Mouse (Mus musculus) naive thymus-derived CD4-positive, alpha-beta T cell, adult 2 months (primary cell): ENCODE results near the gene Mdga2.

Source experiments
- DNase-seq: peaks from one replicate; pipeline ENCODE4 v3.0.0-alpha.2; 2011; ENCODE audit warnings: low read depth

Mdga2 gene

GRCm38 (mm10) chr12:66702781-66703180 is 519.6 kb downstream of the Mdga2 start:
- DNase-seq: no peak

GRCm38 (mm10) chr12:66679558-66679957 is 542.8 kb downstream of the Mdga2 start:
- no peak for DNase-seq

- no peak for DNase-seq
Measured at GRCm38 (mm10) chr12:66648605-66649552, 573.5 kb downstream of the Mdga2 start.

- DNase-seq: no peak
Measured at GRCm38 (mm10) chr12:66640408-66640807, 581.9 kb downstream of the Mdga2 start.

GRCm38 (mm10) chr12:66619944-66620343 is 602.4 kb downstream of the Mdga2 start:
- no peak for DNase-seq

- DNase-seq: no peak
Measured at GRCm38 (mm10) chr12:66591617-66592230, 630.6 kb downstream of the Mdga2 start.

GRCm38 (mm10) chr12:66565396-66565795 is 657.0 kb downstream of the Mdga2 start:
- no peak for DNase-seq

GRCm38 (mm10) chr12:66556846-66557245 is 665.5 kb downstream of the Mdga2 start:
- DNase-seq: no peak

- no peak for DNase-seq
Measured at GRCm38 (mm10) chr12:66556178-66556820, 666.0 kb downstream of the Mdga2 start.

- no peak for DNase-seq
Measured at GRCm38 (mm10) chr12:66524973-66525372, 697.4 kb downstream of the Mdga2 start.

- DNase-seq: no peak
Measured at GRCm38 (mm10) chr12:66499258-66499657, 723.1 kb downstream of the Mdga2 start.

- no peak for DNase-seq
Measured at GRCm38 (mm10) chr12:66470868-66471267, 751.5 kb downstream of the Mdga2 start.

- no peak for DNase-seq
Measured at GRCm38 (mm10) chr12:66470243-66470863, 752.0 kb downstream of the Mdga2 start.

GRCm38 (mm10) chr12:66465516-66465915 is 756.8 kb downstream of the Mdga2 start:
- no peak for DNase-seq

GRCm38 (mm10) chr12:66443340-66443739 is 779.0 kb downstream of the Mdga2 start:
- no peak for DNase-seq
